Mouse (Mus musculus): ENCODE results near the gene Mdga1. TPM values are rescaled to one million over a fixed set of nuclear protein-coding genes. Genes with fewer than 3 reads are reported as not detected.
"Not testable (repeated sequence)": the region's sequence is repeated elsewhere in the genome, so short reads cannot be mapped to it uniquely, and the experiment has no call there.

Gene Mdga1
- polyA plus RNA-seq, 1 experiment = 10.9 TPM

DNA sequence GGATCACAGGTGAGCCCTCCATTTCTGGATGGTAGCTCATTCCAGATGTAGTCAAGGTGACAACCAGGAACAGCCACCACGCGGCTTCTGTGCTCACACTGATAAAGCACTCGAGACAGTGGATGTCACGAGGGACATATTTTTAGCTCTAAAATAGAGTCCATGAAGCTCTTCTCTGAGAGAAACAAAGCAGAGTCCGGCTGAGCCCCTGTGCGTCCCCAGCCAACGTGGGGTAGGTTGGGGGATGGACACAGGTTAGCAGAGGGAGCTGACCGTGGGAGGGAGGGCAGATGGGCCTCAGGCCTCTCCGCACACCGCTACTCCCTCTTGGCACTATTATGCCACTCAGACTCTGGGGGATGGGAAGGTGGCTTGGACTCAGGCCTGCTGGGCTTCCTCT is 181.3 kb downstream of the Mdga1 start:
- Histone ChIP-seq H3K4me3 (ENCODE audit: insufficient read depth, low read length) (no peak overlapping the region), H3K4me1 (ENCODE audit: control insufficient read depth, insufficient read depth, low read length) (peaks cover 2% of the 10 kb centered on the region; the same call in 1 of the 2 replicates), H3K27ac (ENCODE audit: insufficient read depth, low read length) (no peak overlapping the region)
- no peak for TF ChIP-seq CTCF (IDR thresholded peaks at IDR 0.05; ENCODE audit: extremely low read depth, insufficient read depth, low read length)
- no peak for TF ChIP-seq POLR2A (IDR thresholded peaks at IDR 0.05; ENCODE audit: extremely low read depth, insufficient read depth, low read length)

GRCm38 (mm10) chr17:29784820-29785219 is 185.1 kb downstream of the Mdga1 start:
- 0 out of 2 replicates have a peak, but pooled peaks have one; percentile 6 for TF ChIP-seq CTCF (IDR thresholded peaks at IDR 0.05; ENCODE audit: extremely low read depth, insufficient read depth, low read length)
- no peak for TF ChIP-seq POLR2A (IDR thresholded peaks at IDR 0.05; ENCODE audit: extremely low read depth, insufficient read depth, low read length)
- Histone ChIP-seq H3K27ac (ENCODE audit: insufficient read depth, low read length) (no peak overlapping the region), H3K4me1 (ENCODE audit: control insufficient read depth, insufficient read depth, low read length) (no peaks in the 10 kb centered on the region), H3K4me3 (ENCODE audit: insufficient read depth, low read length) (no peak overlapping the region)

DNA sequence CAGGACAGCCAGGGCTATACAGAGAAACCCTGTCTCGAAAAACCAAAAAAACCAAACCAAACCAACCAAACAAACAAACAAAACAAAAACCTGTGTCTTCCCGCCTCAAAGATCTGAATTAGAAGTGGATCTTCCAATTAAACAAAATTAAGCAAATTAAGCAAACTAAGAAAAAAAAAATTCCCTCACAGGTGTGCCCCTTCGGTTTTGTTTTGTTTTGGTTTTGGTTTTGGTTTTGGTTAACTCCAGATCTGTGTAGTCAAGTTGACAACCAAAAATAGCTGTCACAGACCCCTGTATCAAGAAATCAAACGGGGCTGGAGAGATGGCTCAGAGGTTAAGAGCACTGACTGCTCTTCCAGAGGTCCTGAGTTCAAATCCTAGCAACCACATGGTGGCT is 188.4 kb downstream of the Mdga1 start:
- H3K4me3 ChIP-seq (ENCODE audit: insufficient read depth, low read length); H3K4me1 ChIP-seq (ENCODE audit: control insufficient read depth, insufficient read depth, low read length); H3K27ac ChIP-seq (ENCODE audit: insufficient read depth, low read length): not testable (repeated sequence)

GRCm38 (mm10) chr17:29778021-29778420 is 191.9 kb downstream of the Mdga1 start:
- H3K27ac ChIP-seq (ENCODE audit: insufficient read depth, low read length) = no peak overlapping the region
- TF ChIP-seq POLR2A (IDR thresholded peaks at IDR 0.05; ENCODE audit: extremely low read depth, insufficient read depth, low read length) (no peak), CTCF (IDR thresholded peaks at IDR 0.05; ENCODE audit: extremely low read depth, insufficient read depth, low read length) (no peak)

More at GRCm38 (mm10) chr17:29778021-29778420, 191.9 kb downstream of the Mdga1 start:
- H3K4me1 ChIP-seq (ENCODE audit: control insufficient read depth, insufficient read depth, low read length) = no peaks in the 10 kb centered on the region
- H3K4me3 ChIP-seq (ENCODE audit: insufficient read depth, low read length) = no peak overlapping the region

Other genes with a start within 250 kb of the Mdga1 start
- 96.8 and 102 TPM in 2 replicates for gene Zfand3, start 34.6 kb upstream of the Mdga1 start, polyA plus RNA-seq (2012; rRNA removed)

Measured in cortical plate, adult 2 months (tissue).